Mouse (Mus musculus) ovary, adult 18-20 months (tissue): Measurements from ENCODE around the gene Qrich2.
"Not testable (repeated sequence)": the region's sequence is repeated elsewhere in the genome, so short reads cannot be mapped to it uniquely, and the experiment has no call there.

Experiments used
- DNase-seq: peaks from one replicate; pipeline ENCODE4 v3.0.0; 2022; ENCODE audit warnings: low spot score, mixed read lengths

Gene Qrich2

GRCm38 (mm10) chr11:116411582-116411981 lies 54.5 kb downstream of the Qrich2 start:
- DNase-seq: no peak

GRCm38 (mm10) chr11:116410415-116410814 lies 55.6 kb downstream of the Qrich2 start:
- DNase-seq: not testable (repeated sequence)

DNA sequence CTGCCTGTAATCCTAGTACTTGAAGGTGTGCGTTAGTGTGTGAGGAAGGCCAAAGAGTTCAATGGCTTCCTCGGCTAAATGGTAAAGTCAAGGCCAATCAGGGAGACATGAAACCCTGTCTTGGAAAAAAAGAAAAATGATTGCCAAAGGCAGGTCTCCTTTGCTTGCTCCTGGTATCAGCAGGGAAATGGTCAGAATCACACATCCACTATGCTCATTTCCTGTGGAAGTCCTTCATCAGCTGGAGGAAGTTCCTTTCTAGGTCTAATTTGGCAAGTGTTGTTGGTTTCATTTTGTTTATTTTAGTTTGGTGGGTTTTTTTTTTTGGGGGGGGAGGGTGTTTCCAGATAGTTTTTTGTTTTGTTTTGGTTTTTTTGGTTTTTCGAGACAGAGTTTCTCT lies 57.0 kb downstream of the Qrich2 start:
- DNase-seq: no peak

- no peak for DNase-seq
Observed at GRCm38 (mm10) chr11:116406231-116406728, 59.8 kb downstream of the Qrich2 start.

GRCm38 (mm10) chr11:116405601-116406000 lies 60.4 kb downstream of the Qrich2 start:
- no peak for DNase-seq

- no peak for DNase-seq
Observed at GRCm38 (mm10) chr11:116400560-116400959, 65.5 kb downstream of the Qrich2 start.

- no peak for DNase-seq
Observed at GRCm38 (mm10) chr11:116398348-116398677, 67.7 kb downstream of the Qrich2 start.

DNA sequence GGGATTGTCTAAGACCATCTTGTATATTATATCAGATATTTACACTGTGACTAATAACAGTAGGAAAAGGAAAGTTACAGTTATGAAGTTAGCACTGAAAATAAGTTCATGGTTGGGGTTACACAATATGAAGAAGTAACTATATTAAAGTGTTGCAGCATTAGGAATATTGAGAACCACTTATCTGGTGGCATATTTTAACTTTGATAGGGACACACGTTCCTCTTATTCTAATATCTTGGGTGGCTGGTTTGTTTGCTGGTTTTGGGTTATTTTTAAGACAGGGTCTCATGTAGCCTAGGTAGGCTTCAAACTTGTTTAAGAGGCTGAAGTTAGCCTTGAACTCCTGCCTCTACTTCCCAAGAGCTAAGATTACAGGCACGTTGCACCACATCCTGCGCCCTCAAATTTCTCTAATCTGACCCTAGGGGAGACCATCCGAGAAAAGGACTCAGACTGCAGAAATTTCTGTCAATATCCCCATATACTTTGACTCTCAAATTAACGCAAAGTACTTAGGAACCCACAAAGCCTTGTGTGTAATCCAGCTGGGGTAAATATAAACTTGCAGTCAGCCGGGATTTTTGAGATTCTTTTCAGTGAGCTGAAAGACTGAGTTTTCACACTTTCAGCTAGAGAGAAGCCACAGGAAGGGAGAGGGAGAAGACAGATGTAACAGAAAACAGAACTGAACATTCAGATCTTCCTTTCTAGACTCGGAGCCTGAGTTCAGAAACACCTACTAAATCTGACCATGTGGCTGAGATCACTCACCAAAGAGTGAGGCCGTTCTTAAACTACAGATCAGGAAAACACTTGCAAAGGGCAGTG lies 68.3 kb downstream of the Qrich2 start:
- no peak for DNase-seq

- no peak for DNase-seq
Observed at GRCm38 (mm10) chr11:116396934-116397330, 69.1 kb downstream of the Qrich2 start.

- DNase-seq: no peak
Observed at GRCm38 (mm10) chr11:116396276-116396933, 69.6 kb downstream of the Qrich2 start.

DNA sequence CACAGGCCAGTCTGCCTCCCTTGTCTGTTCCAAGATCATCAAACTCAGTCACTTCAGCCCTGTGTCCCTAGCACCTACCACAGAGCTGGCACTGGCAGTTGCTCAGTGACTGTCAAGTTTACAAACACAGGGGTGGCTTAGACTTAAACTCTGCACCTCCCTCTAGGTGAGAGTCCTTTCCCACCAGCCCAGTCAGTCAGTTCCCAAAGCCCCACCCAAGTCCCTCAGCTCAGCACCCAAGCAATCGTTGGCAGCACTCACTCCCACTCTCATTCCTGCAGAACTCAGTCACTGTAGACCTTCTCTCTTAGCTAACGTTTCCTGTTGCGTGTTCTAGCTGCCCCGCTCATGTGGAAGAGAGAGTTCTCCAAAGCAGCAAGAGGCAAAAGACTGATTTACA lies 71.3 kb downstream of the Qrich2 start:
- no peak for DNase-seq
